Mouse (Mus musculus) left cerebral cortex, adult 9 months (tissue): ENCODE measurements at regions not wholly inside any gene's neighbourhood (a gene's known extent, or its start where the extent isn't known, plus 50 kb on each side); places are given as distances from the start of the nearest gene placed in this dataset.

Experiments
- DNase-seq, 2 experiments: peaks; one replicate each; pipeline ENCODE4 v3.0.0; 2022; ENCODE audit warnings: low spot score in 2 of 2

DNA sequence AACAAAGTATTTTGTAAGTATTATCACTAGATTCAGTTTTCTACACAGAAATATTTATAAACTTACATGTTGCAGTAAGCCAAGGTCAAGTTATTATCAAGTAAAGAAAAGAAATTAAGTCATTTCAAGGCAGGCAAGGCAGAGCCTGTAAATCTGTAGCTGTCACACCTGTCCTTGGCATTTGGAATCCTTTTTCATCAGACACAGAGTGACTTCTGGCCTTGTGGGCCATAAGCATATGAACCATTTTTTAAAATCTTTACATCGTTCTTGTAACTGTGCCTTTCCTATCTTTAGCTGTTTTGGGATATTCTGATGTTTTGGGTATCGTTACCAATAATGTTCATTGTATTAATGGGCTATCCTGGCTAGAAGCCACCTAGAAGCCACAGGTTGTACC lies 76.7 kb upstream of the Frmd4a start:
- no peak for DNase-seq

DNA sequence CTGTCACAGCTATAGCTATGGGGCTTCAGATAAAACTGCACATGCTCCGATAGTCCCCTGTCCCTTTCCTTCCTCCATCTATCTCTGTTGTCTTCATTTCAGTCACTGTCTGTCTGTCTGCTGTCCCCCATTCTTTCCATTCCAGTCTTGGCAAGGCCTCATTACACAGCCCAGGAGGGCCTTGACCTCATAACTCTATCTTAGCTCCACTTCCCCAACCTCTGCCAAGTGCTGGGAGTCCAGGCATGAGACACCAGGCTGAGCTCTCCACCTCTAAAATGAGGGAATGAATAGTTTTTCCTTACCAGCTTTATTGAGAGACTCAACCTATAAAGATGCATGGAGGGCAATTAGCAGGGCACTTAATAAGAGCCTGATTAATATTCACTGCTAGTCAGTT lies 76.0 kb upstream of the Frmd4a start:
- DNase-seq = no peak

DNA sequence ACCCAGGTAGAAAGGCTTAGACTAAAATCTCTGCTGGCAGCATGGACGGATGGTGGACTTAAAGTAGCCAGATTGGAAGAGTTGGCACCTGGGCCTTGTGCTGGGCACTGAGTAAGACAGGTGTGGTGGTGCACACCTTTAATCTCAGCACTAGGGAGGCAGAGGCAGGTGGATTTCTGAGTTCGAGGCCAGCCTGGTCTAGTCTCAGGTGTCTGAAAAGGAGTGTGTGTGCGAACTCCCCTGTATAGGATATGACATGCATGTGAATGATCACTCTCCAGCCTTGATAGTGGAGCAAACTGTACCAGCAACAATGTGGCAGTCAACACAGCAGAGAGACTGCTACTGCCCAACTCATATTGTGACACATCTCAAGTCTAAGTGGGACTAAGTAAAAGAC lies 70.1 kb upstream of the Frmd4a start:
- DNase-seq = no peak

DNA sequence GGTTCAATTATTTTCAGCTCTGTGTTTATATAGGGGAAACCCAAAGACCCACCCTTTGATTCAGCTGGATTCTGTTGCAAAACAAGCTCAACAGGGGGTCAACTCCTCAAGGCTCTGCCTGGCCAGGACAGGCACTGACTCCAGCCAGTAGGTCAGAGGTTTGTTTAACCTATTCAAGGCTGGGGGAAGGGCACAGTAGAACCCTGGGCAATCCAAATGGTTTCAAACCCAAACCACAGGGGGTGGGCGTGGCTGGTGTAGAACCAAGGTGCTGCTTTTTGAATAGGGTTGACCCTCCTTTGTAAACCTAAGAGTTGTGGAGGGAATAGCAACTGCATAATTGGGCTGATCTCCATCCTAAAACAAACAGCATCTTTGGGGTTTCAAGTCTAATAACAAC lies 69.2 kb upstream of the Frmd4a start:
- DNase-seq = no peak

DNA sequence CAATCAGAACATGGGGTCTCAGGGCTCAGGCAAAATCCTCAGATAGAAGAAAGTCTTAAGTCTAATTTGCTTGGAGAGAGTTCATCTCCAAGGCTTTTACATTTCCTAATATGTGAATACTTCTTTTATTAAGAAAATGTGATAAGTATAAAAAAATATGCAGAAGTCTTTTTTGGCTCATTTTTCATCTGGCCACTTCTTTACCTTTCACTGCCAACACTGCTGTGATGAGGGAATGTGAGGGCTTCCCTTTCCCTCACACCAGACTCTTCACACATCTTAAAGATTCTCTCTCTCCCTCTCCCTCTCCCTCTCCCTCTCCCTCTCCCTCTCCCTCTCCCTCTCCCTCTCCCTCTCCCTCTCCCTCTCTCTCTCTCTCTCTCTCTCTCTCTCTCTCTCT lies 60.0 kb upstream of the Frmd4a start:
- DNase-seq = no peak

DNA sequence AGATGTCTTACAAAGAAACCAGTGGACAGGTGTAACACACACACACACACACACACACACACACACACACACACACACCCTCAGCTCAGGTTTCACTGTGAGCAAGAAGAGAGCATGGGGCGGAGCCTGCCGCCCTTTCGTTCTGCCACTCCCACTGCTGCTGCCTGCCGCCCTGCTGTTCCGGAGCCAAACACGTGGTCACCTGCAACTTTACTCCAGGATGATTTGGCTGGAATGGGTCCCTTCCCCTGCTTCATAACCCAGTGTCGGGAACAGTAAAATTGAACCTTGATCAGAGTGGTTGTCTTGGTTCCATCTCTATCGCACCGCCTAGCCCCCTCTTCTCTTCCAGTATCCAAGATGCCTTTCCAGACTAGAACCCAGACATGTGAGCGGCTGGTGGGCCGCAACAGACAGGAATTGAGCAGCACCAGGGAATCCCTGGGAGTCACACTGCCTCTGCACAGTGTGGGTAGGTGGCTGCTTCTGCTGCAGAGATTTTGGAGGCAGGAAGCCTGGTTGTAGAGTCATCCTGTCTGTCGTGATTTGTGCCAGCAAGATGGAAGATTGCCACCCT lies 59.4 kb upstream of the Frmd4a start:
- peak; percentile 43 to 71 for DNase-seq

DNA sequence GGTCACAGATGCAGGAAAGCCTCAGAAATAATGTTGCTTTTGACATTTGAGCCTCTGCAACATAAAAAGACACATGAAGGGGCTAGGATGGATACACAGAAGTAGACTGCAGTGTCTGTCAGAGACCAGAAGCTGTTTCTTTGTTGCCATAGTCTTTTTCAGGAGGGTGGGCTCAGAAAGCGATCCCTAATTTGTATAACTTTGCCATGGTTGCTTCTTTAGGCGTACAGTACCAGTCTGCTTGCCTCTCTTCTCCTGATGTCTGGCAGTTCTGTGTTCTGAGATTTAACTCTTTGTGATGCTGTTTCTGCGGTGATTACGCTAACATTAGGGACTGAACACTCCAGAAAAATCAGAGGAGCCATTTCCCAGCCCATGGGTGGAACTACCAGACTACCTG lies 58.8 kb upstream of the Frmd4a start:
- DNase-seq = no peak

DNA sequence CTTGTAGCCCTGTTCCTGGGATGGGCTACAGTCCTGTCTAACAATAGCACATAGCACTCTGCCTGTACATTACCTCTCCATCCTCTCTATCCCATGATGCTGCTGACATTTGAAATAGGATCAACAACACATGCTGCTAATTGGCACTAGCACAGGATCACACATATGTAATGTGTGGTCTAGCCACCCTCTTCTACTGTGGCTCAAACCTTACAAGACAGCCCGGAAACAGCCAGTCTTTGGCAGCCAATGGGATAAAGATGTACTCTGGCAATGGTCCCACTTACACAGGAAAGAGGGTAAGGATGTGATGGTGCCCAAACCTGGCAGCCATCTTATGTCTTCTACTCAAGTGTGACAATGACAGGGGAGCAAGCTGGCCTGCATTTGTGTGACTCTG lies 58.3 kb upstream of the Frmd4a start:
- DNase-seq = no peak

DNA sequence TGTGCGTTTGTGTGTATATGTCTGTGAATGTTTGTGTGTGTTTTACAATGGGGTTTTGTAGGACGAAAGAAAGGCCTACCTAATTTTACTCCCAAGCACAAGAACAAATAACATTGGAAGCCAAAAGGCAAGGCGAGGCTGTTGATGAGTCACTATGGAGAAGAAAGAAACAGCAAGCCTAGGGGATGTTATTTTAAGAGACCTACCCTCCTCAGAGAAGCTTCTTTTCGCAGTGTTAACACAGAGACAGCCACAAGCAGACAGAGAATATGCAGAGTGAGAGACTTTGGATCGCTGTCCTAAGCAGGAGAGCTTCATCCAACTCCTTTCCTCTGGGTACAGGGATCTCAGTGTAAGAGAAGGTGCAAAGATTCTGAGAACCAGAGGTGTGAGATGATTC lies 57.3 kb upstream of the Frmd4a start:
- DNase-seq = peak in 1 of 2 experiments; percentile 19

DNA sequence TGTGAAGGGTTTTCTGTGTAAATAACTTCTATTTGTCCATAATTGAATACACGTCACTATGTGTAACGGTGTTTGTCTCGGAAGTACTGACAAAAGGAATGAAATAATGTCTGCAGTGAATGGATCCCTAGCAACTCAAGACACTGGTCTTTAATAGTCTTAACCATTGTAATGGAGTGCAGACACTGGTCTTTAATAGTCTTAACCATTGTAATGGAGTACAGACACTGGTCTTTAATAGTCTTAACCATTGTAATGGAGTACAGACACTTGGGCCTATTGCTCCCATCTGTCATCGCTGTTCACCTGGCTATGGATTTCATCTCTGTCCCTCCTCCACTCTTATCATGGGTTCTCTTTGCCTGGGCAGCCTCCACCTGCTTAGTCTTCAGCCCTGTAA lies 53.2 kb upstream of the Frmd4a start:
- DNase-seq = no peak
